Mouse (Mus musculus) spleen, postnatal 10 days (tissue): ENCODE results near the gene Cerk.

Experiments used
- DNase-seq, 2 experiments: peaks; one replicate each; pipeline ENCODE4 v3.0.0; 2021 to 2022; ENCODE audit warnings: low spot score in 2 of 2

Gene Cerk

DNA sequence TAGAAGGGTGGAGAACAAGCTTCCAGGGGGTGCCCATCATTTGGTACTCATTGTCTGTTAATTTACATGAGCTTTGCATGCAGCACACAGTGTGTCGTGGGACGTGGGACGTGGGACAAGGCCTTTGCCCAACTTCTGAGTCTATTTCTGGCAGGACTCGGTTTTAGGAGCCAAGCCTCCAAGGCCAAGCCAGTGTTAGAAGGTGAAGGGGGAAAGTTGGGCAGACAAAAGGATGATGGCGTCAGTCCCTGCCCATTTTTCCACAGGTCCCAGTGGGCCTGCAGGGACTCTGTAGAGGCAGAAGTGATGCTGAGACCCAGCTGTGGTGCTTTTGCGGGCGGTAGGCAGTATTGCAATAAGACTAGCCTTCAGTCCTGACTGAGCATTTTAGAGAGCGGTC lies 95.4 kb downstream of the Cerk start:
- no peak for DNase-seq

DNA sequence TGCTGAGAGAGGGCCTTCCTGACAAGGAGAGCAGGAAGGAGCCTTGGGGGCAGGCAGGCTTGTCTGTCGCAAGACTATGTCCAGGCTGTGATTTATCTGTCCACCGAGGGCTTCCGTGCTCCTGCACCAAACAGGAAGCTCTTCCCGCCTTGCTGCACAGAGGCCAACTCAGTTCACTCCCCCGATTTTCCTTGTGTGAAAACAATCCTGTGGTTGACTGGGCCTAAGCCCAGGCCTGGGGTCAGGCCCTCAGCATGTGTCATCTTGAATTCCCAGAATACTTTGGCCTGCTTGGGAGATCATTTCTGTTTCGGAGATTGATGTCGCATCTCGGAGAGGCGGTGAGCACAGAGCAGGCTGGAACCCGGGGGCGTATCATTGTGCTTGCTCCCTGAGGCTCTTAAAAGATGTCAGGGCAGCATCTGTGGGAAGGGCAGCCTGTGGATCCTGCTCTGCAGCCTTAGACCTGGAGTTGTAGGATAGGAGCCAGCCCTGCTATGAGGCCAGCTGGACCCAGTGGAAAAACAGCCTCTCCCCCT lies 95.9 kb downstream of the Cerk start:
- DNase-seq = no peak
